Mouse (Mus musculus): ENCODE data around the gene Acer1. TPM values are rescaled to one million over a fixed set of nuclear protein-coding genes. Genes with fewer than 3 reads are reported as not detected.
A peak's percentile ranks its signal among the peaks of the same experiment; 100 is the strongest.

The Acer1 gene
- polyA plus RNA-seq, 1 experiment from 2014 or later, result not detected

- DNase-seq (ENCODE audit: low spot score) (no peak), ATAC-seq (replicated peaks; ENCODE audit: low FRiP score) (no peak)
- Histone ChIP-seq H3K4me1 (replicated peaks; ENCODE audit: control insufficient read depth, insufficient read depth, low read length) (no peaks in the 10 kb centered on the region), H3K36me3 (ENCODE audit: control insufficient read depth, insufficient read depth, low read length) (no peaks in the 10 kb centered on the region), H3K9me3 (ENCODE audit: control insufficient read depth, low read length) (no peaks in the 10 kb centered on the region), H3K4me3 (ENCODE audit: low read depth, low read length) (no peak overlapping the region), H3K27ac (ENCODE audit: low read depth, low read length) (no peak overlapping the region), H3K9ac (ENCODE audit: low read depth, low read length) (no peak overlapping the region), H3K4me2 (no peak overlapping the region), H3K27me3 (replicated peaks; ENCODE audit: control insufficient read depth, insufficient read depth, low read length) (peaks cover 11% of the 10 kb centered on the region; the same call in 1 of the 2 replicates)
- 61% methylated on average over 3 of the region's 3 CpGs for WGBS
Observed at GRCm38 (mm10) chr17:56969321-56969720, 12.6 kb downstream of the Acer1 start.

- no peak overlapping the region for H3K4me2 ChIP-seq
- no peak for DNase-seq (ENCODE audit: low spot score)
- WGBS, result 73% methylated on average over 6 of the region's 6 CpGs
Observed at GRCm38 (mm10) chr17:56963646-56964045, 18.3 kb downstream of the Acer1 start.

GRCm38 (mm10) chr17:56962642-56963405 lies 19.1 kb downstream of the Acer1 start:
- Histone ChIP-seq H3K4me1 (replicated peaks; ENCODE audit: control insufficient read depth, insufficient read depth, low read length) (peaks cover 7% of the 10 kb centered on the region), H3K9me3 (ENCODE audit: control insufficient read depth, low read length) (no peaks in the 10 kb centered on the region), H3K4me3 (ENCODE audit: low read depth, low read length) (no peak overlapping the region), H3K27ac (ENCODE audit: low read depth, low read length) (no peak overlapping the region), H3K9ac (ENCODE audit: low read depth, low read length) (no peak overlapping the region), H3K36me3 (ENCODE audit: control insufficient read depth, insufficient read depth, low read length) (no peaks in the 10 kb centered on the region), H3K4me2 (no peak overlapping the region), H3K27me3 (replicated peaks; ENCODE audit: control insufficient read depth, insufficient read depth, low read length) (no peaks in the 10 kb centered on the region)
- WGBS, result 72% methylated on average over 5 of the region's 5 CpGs
- DNase-seq (ENCODE audit: low spot score), result no peak
- no peak for ATAC-seq (replicated peaks; ENCODE audit: low FRiP score)

More at GRCm38 (mm10) chr17:56963646-56964045, 18.3 kb downstream of the Acer1 start:
- H3K9ac ChIP-seq (ENCODE audit: low read depth, low read length), result no peak overlapping the region
- no peaks in the 10 kb centered on the region for H3K36me3 ChIP-seq (ENCODE audit: control insufficient read depth, insufficient read depth, low read length)
- ATAC-seq (replicated peaks; ENCODE audit: low FRiP score), result no peak
- H3K27me3 ChIP-seq (replicated peaks; ENCODE audit: control insufficient read depth, insufficient read depth, low read length), result no peaks in the 10 kb centered on the region
- no peak overlapping the region for H3K27ac ChIP-seq (ENCODE audit: low read depth, low read length)
- no peak overlapping the region for H3K4me3 ChIP-seq (ENCODE audit: low read depth, low read length)
- no peaks in the 10 kb centered on the region for H3K4me1 ChIP-seq (replicated peaks; ENCODE audit: control insufficient read depth, insufficient read depth, low read length)
- H3K9me3 ChIP-seq (ENCODE audit: control insufficient read depth, low read length), result no peaks in the 10 kb centered on the region

- H3K36me3 ChIP-seq (ENCODE audit: control insufficient read depth, insufficient read depth, low read length), result no peaks in the 10 kb centered on the region
- no peak for ATAC-seq (replicated peaks; ENCODE audit: low FRiP score)
Observed at GRCm38 (mm10) chr17:56961880-56962279, 20.0 kb downstream of the Acer1 start.

GRCm38 (mm10) chr17:56958667-56959066 lies 23.3 kb downstream of the Acer1 start:
- DNase-seq (ENCODE audit: low spot score), result no peak
- no peaks in the 10 kb centered on the region for H3K9me3 ChIP-seq (ENCODE audit: control insufficient read depth, low read length)
- H3K27ac ChIP-seq (ENCODE audit: low read depth, low read length), result no peak overlapping the region
- no peaks in the 10 kb centered on the region for H3K36me3 ChIP-seq (ENCODE audit: control insufficient read depth, insufficient read depth, low read length)
- no peaks in the 10 kb centered on the region; the same call in none of the 2 replicates for H3K27me3 ChIP-seq (replicated peaks; ENCODE audit: control insufficient read depth, insufficient read depth, low read length)
- no peak overlapping the region; the same call in 1 of the 2 replicates for H3K4me2 ChIP-seq
- no peak for ATAC-seq (replicated peaks; ENCODE audit: low FRiP score)
- H3K4me3 ChIP-seq (ENCODE audit: low read depth, low read length), result no peak overlapping the region
- 69% methylated on average over 4 of the region's 4 CpGs for whole genome bisulfite sequencing
- peaks cover 12% of the 10 kb centered on the region for H3K4me1 ChIP-seq (replicated peaks; ENCODE audit: control insufficient read depth, insufficient read depth, low read length)
- no peak overlapping the region for H3K9ac ChIP-seq (ENCODE audit: low read depth, low read length)

More at GRCm38 (mm10) chr17:56961880-56962279, 20.0 kb downstream of the Acer1 start:
- no peak overlapping the region for H3K4me2 ChIP-seq
- 84% methylated on average over 4 of the region's 4 CpGs for WGBS
- H3K9ac ChIP-seq (ENCODE audit: low read depth, low read length), result no peak overlapping the region
- peaks cover 12% of the 10 kb centered on the region for H3K4me1 ChIP-seq (replicated peaks; ENCODE audit: control insufficient read depth, insufficient read depth, low read length)
- H3K9me3 ChIP-seq (ENCODE audit: control insufficient read depth, low read length), result no peaks in the 10 kb centered on the region
- no peak overlapping the region for H3K4me3 ChIP-seq (ENCODE audit: low read depth, low read length)
- H3K27ac ChIP-seq (ENCODE audit: low read depth, low read length), result no peak overlapping the region
- DNase-seq (ENCODE audit: low spot score), result no peak
- H3K27me3 ChIP-seq (replicated peaks; ENCODE audit: control insufficient read depth, insufficient read depth, low read length), result no peaks in the 10 kb centered on the region

- DNase-seq (ENCODE audit: low spot score), result peak; percentile 66
- Histone ChIP-seq H3K4me2 (peak overlapping the region; percentile 24), H3K36me3 (ENCODE audit: control insufficient read depth, insufficient read depth, low read length) (no peaks in the 10 kb centered on the region), H3K27ac (ENCODE audit: low read depth, low read length) (peak overlapping the region; percentile 6; the same call in 1 of the 2 replicates), H3K9ac (ENCODE audit: low read depth, low read length) (0 out of 2 replicates have a peak overlapping the region, but pooled peaks have one; percentile 34), H3K4me3 (ENCODE audit: low read depth, low read length) (0 out of 2 replicates have a peak overlapping the region, but pooled peaks have one; percentile 3), H3K4me1 (replicated peaks; ENCODE audit: control insufficient read depth, insufficient read depth, low read length) (peaks cover 12% of the 10 kb centered on the region), H3K27me3 (replicated peaks; ENCODE audit: control insufficient read depth, insufficient read depth, low read length) (no peaks in the 10 kb centered on the region; the same call in none of the 2 replicates), H3K9me3 (ENCODE audit: control insufficient read depth, low read length) (no peaks in the 10 kb centered on the region)
- 17% methylated on average over 11 of the region's 11 CpGs for WGBS
- ATAC-seq (replicated peaks; ENCODE audit: low FRiP score), result peak; percentile 98
Observed at GRCm38 (mm10) chr17:56957763-56958429, 24.0 kb downstream of the Acer1 start.

- WGBS, result 68% methylated on average over 7 of the region's 7 CpGs
- DNase-seq (ENCODE audit: low spot score), result no peak
- no peaks in the 10 kb centered on the region for H3K36me3 ChIP-seq (ENCODE audit: control insufficient read depth, insufficient read depth, low read length)
- ATAC-seq (replicated peaks; ENCODE audit: low FRiP score), result no peak
- no peak overlapping the region for H3K4me2 ChIP-seq
- H3K4me3 ChIP-seq (ENCODE audit: low read depth, low read length), result no peak overlapping the region
- no peak overlapping the region for H3K27ac ChIP-seq (ENCODE audit: low read depth, low read length)
- H3K4me1 ChIP-seq (replicated peaks; ENCODE audit: control insufficient read depth, insufficient read depth, low read length), result peaks cover 12% of the 10 kb centered on the region
- H3K9me3 ChIP-seq (ENCODE audit: control insufficient read depth, low read length), result no peaks in the 10 kb centered on the region
- no peaks in the 10 kb centered on the region; the same call in none of the 2 replicates for H3K27me3 ChIP-seq (replicated peaks; ENCODE audit: control insufficient read depth, insufficient read depth, low read length)
- no peak overlapping the region for H3K9ac ChIP-seq (ENCODE audit: low read depth, low read length)
Observed at GRCm38 (mm10) chr17:56954871-56955270, 27.1 kb downstream of the Acer1 start.

- Histone ChIP-seq H3K27ac (ENCODE audit: low read depth, low read length) (no peak overlapping the region), H3K4me2 (no peak overlapping the region), H3K9me3 (ENCODE audit: control insufficient read depth, low read length) (no peaks in the 10 kb centered on the region), H3K27me3 (replicated peaks; ENCODE audit: control insufficient read depth, insufficient read depth, low read length) (no peaks in the 10 kb centered on the region; the same call in none of the 2 replicates), H3K9ac (ENCODE audit: low read depth, low read length) (no peak overlapping the region), H3K4me1 (replicated peaks; ENCODE audit: control insufficient read depth, insufficient read depth, low read length) (peaks cover 4% of the 10 kb centered on the region), H3K36me3 (ENCODE audit: control insufficient read depth, insufficient read depth, low read length) (no peaks in the 10 kb centered on the region), H3K4me3 (ENCODE audit: low read depth, low read length) (no peak overlapping the region)
- DNase-seq (ENCODE audit: low spot score) (peak; percentile 3), ATAC-seq (replicated peaks; ENCODE audit: low FRiP score) (no peak)
- 74% methylated on average over 1 of the region's 1 CpGs for WGBS
Observed at GRCm38 (mm10) chr17:56952639-56953038, 29.3 kb downstream of the Acer1 start.

Measured in liver, embryonic 11.5 days (tissue).